Mouse (Mus musculus) kidney, embryonic 14.5 days (tissue): ENCODE data around the gene Gpatch4. TPM values are rescaled to one million over a fixed set of nuclear protein-coding genes. Genes with fewer than 3 reads are reported as not detected.

Experiments used
- ATAC-seq: fragments of 200-750 bp; cut with Nextera tagmentation; 2 replicates; pipeline ENCODE4 v1.8.0; 2017; ENCODE audit warnings: moderate number of reproducible peaks, mild to moderate bottlenecking, moderate TSS enrichment, moderate library complexity; ENCODE audit not compliant: low FRiP score, low TSS enrichment
- H3K27ac ChIP-seq: fragments of 300-500 bp; sonication (generic); 2 replicates; pipeline ENCODE4 v1.5.1; 2014; ENCODE audit warnings: low read depth, mild to moderate bottlenecking, low read length, moderate library complexity, mixed read lengths
- H3K27me3 ChIP-seq: fragments of 300-500 bp; sonication (generic); 2 replicates; pipeline ENCODE4 v1.6.1; 2014; ENCODE audit warnings: mild to moderate bottlenecking, low read length; ENCODE audit not compliant: control insufficient read depth, insufficient read depth
- H3K36me3 ChIP-seq: fragments of 300-500 bp; sonication (generic); 2 replicates; pipeline ENCODE4 v1.6.1; 2014; ENCODE audit warnings: low read length, mixed read lengths; ENCODE audit not compliant: control insufficient read depth, insufficient read depth
- H3K4me1 ChIP-seq: fragments of 300-500 bp; sonication (generic); 2 replicates; pipeline ENCODE4 v1.6.1; 2014; ENCODE audit warnings: low read length, mixed read lengths; ENCODE audit not compliant: control insufficient read depth, insufficient read depth
- H3K4me2 ChIP-seq: fragments of 300-500 bp; sonication (generic); replicated peaks from 2 replicates; pipeline ENCODE4 v1.6.1; 2014; ENCODE audit warnings: low read depth, mild to moderate bottlenecking, low read length
- H3K4me3 ChIP-seq: fragments of 300-500 bp; sonication (generic); 2 replicates; pipeline ENCODE4 v1.5.1; 2014; ENCODE audit warnings: mild to moderate bottlenecking, low read length
- H3K9ac ChIP-seq: fragments of 300-500 bp; sonication (generic); 2 replicates; pipeline ENCODE4 v1.6.1; 2014; ENCODE audit warnings: low read depth, mild to moderate bottlenecking, low read length, moderate library complexity
- H3K9me3 ChIP-seq: fragments of 300-500 bp; sonication (generic); 2 replicates; pipeline ENCODE4 v1.6.1; 2016; ENCODE audit warnings: low read length; ENCODE audit not compliant: control insufficient read depth
- WGBS: fragments of 180-500 bp; shearing (Covaris S2); extraction: QIAGEN DNeasy Blood & Tissue Kit; methylation state at CpG from one replicate; pipeline ENCODE4 v1.1.7; 2014; 5-methylcytosine and 5-hydroxymethylcytosine counted together
- polyA plus RNA-seq: library from polyadenylated mRNA; unstranded; fragments of >200 nt; fragmentation: Nextera tagmentation; extraction: Ambion mirVana; gene quantifications from 2 replicates; pipeline ENCODE4 v1.2.1, GENCODE M21; 2014

Gpatch4 gene
- polyA plus RNA-seq, 1 experiment from 2014 or later = 48.1 TPM

- Histone ChIP-seq H3K4me2 (no peak overlapping the region), H3K27ac (no peak overlapping the region), H3K4me1 (no peaks in the 10 kb centered on the region), H3K36me3 (no peaks in the 10 kb centered on the region), H3K9ac (no peak overlapping the region), H3K9me3 (no peaks in the 10 kb centered on the region), H3K4me3 (no peak overlapping the region), H3K27me3 (no peaks in the 10 kb centered on the region)
- peak; percentile 65; the same call in 1 of the 2 replicates for ATAC-seq
- 3% methylated on average over 5 of the region's 5 CpGs for WGBS
Measured at GRCm38 (mm10) chr3:88071783-88072182, 28.9 kb downstream of the Gpatch4 start.

DNA sequence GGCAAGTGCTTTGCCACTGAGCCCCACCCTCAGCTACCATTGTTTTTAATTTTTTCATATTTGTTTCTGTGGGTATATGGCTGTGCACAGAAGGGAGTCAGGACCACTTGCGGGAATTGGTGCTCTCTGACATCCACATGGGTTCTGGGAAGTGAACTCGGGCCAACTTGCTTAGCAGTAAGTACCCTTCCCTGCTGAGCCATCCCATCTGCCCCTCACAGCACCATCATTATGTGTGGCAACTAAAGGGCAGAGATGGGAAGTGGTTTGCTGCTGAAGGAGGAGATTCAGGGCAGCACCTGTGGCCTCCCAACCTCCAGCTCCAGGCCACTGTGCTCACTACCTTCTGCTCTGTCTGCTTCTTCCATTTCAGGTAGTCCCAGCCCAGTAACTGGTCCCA, 30.7 kb downstream of the Gpatch4 start:
- Histone ChIP-seq H3K9me3 (no peaks in the 10 kb centered on the region), H3K4me3 (no peak overlapping the region), H3K9ac (no peak overlapping the region), H3K4me2 (no peak overlapping the region), H3K36me3 (no peaks in the 10 kb centered on the region), H3K27ac (no peak overlapping the region), H3K4me1 (no peaks in the 10 kb centered on the region), H3K27me3 (no peaks in the 10 kb centered on the region)
- ATAC-seq = no peak
- WGBS = 59% methylated on average over 2 of the region's 2 CpGs

- WGBS = 62% methylated on average over 2 of the region's 2 CpGs
- Histone ChIP-seq H3K4me1 (no peaks in the 10 kb centered on the region), H3K4me2 (no peak overlapping the region), H3K9ac (no peak overlapping the region), H3K4me3 (no peak overlapping the region), H3K9me3 (no peaks in the 10 kb centered on the region), H3K36me3 (no peaks in the 10 kb centered on the region), H3K27ac (no peak overlapping the region), H3K27me3 (no peaks in the 10 kb centered on the region)
- ATAC-seq = no peak
Measured at GRCm38 (mm10) chr3:88074351-88074750, 31.4 kb downstream of the Gpatch4 start.

DNA sequence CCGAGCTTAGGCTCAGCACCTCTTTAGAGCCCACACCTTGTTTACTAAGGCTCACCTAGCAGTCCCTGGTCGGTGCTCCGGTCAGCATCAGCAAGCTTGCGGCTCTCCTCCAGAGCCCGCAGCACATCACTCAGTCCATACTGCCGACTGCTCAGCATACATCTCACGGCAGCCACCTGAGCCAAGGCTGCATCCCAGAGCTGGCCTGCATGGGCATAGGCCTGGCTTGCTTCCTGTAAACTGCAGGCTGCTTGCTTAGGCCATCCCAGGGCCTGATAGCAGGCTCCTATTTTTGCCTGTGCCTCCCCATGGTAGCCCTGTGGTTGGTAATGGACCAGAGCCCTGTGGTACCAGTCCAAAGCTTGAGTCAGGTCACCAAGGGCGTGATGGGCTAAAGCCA, 31.9 kb downstream of the Gpatch4 start:
- no peaks in the 10 kb centered on the region for H3K4me1 ChIP-seq
- H3K27ac ChIP-seq = no peak overlapping the region
- H3K4me3 ChIP-seq = no peak overlapping the region
- no peak overlapping the region for H3K9ac ChIP-seq
- no peaks in the 10 kb centered on the region for H3K36me3 ChIP-seq
- H3K27me3 ChIP-seq = no peaks in the 10 kb centered on the region
- WGBS = 75% methylated on average over 8 of the region's 8 CpGs
- no peaks in the 10 kb centered on the region for H3K9me3 ChIP-seq
- no peak for ATAC-seq
- H3K4me2 ChIP-seq = no peak overlapping the region

DNA sequence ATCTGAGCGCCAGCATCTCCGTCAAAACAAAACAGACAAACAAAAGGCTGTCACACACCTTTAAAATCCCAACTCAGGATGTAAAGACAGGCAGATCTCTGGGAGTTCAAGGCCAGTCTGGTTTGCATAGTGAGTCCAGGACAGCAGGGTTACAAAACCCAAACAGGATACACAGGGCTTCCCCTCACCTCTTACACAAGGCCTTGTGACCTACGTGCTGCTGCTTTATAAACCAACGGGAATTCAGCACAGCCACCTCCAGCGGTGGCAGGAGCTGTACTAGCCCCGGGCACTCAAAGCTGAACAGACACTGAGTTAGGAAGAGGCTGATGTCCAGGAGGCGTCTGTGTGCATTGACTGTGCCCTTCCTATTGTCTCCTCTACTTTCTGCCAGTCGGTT, 34.5 kb downstream of the Gpatch4 start:
- H3K9me3 ChIP-seq = no peaks in the 10 kb centered on the region
- no peak overlapping the region for H3K4me2 ChIP-seq
- no peak overlapping the region for H3K4me3 ChIP-seq
- H3K4me1 ChIP-seq = peaks cover 4% of the 10 kb centered on the region; the same call in 1 of the 2 replicates
- H3K9ac ChIP-seq = no peak overlapping the region
- H3K27ac ChIP-seq = no peak overlapping the region
- ATAC-seq = no peak
- H3K36me3 ChIP-seq = no peaks in the 10 kb centered on the region
- H3K27me3 ChIP-seq = no peaks in the 10 kb centered on the region
- WGBS = 50% methylated on average over 8 of the region's 8 CpGs

- Histone ChIP-seq H3K9ac (no peak within 1 kb of the TSS), H3K9me3 (no peaks in the 10 kb centered on the region), H3K4me1 (peaks cover 11% of the 10 kb centered on the region; the same call in 1 of the 2 replicates), H3K4me3 (no peak within 1 kb of the TSS), H3K36me3 (no peaks in the 10 kb centered on the region), H3K27me3 (no peaks in the 10 kb centered on the region), H3K4me2 (no peak within 1 kb of the TSS), H3K27ac (no peak within 1 kb of the TSS)
- no peak for ATAC-seq
- WGBS = 69% methylated on average over 4 of the region's 4 CpGs
Measured at GRCm38 (mm10) chr3:88078204-88078603, 35.3 kb downstream of the Gpatch4 start, which contains the start of gene Ttc24. Ttc24 (minus strand) TSS chr3:88078304.

DNA sequence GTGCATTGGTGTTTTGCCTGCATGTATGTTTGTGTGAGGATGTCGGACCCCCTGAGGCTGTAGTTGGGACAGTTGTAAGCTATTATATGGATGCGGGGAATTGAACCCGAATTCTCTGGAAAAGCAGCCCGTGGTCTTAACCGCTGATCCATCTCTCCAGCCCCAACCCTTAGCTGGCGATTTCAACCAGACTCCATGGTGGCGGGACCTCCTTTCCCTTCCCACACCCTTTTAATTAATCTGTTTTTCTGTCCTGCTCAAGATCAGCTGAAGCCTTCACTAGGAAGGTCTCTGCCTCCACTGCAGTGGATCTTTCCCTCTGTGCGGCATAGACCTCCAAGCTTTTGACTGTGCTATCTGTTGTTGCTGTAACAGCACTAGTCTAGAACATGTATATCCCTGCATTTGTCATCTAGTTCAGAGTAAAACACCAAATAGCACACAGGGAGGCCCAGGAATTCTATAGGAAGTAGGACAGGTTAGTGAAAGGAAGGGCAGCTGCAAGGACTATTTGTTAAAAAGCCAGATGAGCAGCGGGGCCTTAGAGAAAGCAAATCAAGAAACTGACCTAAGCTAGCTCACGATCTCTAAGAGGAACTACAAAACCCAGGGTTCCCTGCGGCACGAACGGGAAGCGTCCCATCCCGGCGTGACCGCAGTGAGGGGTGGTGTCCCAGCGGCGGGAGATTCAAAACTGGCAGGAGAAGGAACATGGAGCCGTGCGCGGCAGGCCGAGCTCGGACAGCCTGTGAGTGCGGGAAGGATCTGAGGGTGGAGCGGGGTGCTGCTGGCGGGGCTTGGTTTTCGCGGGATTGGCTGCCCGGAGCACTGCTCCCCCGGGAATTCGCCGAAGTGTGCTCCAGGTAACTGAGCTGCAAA, 38.7 kb downstream of the Gpatch4 start, which contains the start of gene Iqgap3:
TSS of gene Iqgap3 (plus strand) at position 627 of the 879 bp plus-strand sequence.
- WGBS = 20% methylated on average over 33 of the region's 33 CpGs
- Histone ChIP-seq H3K4me3 (peak within 1 kb of the TSS; percentile 77), H3K9ac (peak within 1 kb of the TSS; percentile 68), H3K4me2 (peak within 1 kb of the TSS; percentile 83), H3K9me3 (no peaks in the 10 kb centered on the region), H3K27me3 (no peaks in the 10 kb centered on the region), H3K4me1 (peaks cover 11% of the 10 kb centered on the region; the same call in 1 of the 2 replicates), H3K27ac (no peak within 1 kb of the TSS; the same call in 1 of the 2 replicates), H3K36me3 (peaks cover 13% of the 10 kb centered on the region; the same call in 1 of the 2 replicates)
- ATAC-seq = peak; percentile 75

- 1% methylated on average over 13 of the region's 13 CpGs for WGBS
- Histone ChIP-seq H3K27me3 (no peaks in the 10 kb centered on the region), H3K27ac (no peak overlapping the region; the same call in 1 of the 2 replicates), H3K36me3 (peaks cover 17% of the 10 kb centered on the region; the same call in 1 of the 2 replicates), H3K4me2 (peak overlapping the region; percentile 83), H3K9ac (peak overlapping the region; percentile 68), H3K4me3 (peak overlapping the region; percentile 77), H3K9me3 (no peaks in the 10 kb centered on the region), H3K4me1 (peaks cover 11% of the 10 kb centered on the region; the same call in 1 of the 2 replicates)
- 0 out of 2 replicates have a peak, but pooled peaks have one; percentile 40 for ATAC-seq
Measured at GRCm38 (mm10) chr3:88082224-88082618, 39.3 kb downstream of the Gpatch4 start.

- H3K27me3 ChIP-seq = no peaks in the 10 kb centered on the region
- H3K9me3 ChIP-seq = no peaks in the 10 kb centered on the region
- no peak for ATAC-seq
- peak overlapping the region; percentile 68; the same call in 1 of the 2 replicates for H3K9ac ChIP-seq
- H3K36me3 ChIP-seq = peaks cover 19% of the 10 kb centered on the region; the same call in 1 of the 2 replicates
- H3K4me3 ChIP-seq = peak overlapping the region; percentile 77
- 19% methylated on average over 4 of the region's 4 CpGs for WGBS
- H3K27ac ChIP-seq = no peak overlapping the region
- peaks cover 11% of the 10 kb centered on the region; the same call in 1 of the 2 replicates for H3K4me1 ChIP-seq
- H3K4me2 ChIP-seq = peak overlapping the region; percentile 83
Measured at GRCm38 (mm10) chr3:88082663-88083062, 39.8 kb downstream of the Gpatch4 start.
